ENCODE assay signal across 8 mouse cellular contexts in genomic region chr9:45739702-45740583, GRCm38 (mm10).
DNase-seq lines count a peak whose midpoint lies in the region; ATAC-seq and TF ChIP-seq lines count a peak whose summit lies in the region.

No protein-coding gene starts in this region.

- ATAC-seq in forebrain, embryonic 14.5 days: peak; percentile 63
- ATAC-seq in hindbrain, embryonic 16.5 days: peak; percentile 63
- ATAC-seq in midbrain, postnatal 0 days (ENCODE audit: low FRiP score): peak; percentile 59; the same call in 1 of the 2 replicates
- ATAC-seq in erythroid progenitor cell, adult 5-6 weeks (replicated peaks; ENCODE audit: low FRiP score, poor library complexity, severe bottlenecking): no peak

- H3K4me2 ChIP-seq in forebrain, embryonic 14.5 days (ENCODE audit: low read length): peak overlapping the region; percentile 14; the same call in 1 of the 2 replicates
- no peak overlapping the region; the same call in 1 of the 2 replicates for H3K4me2 ChIP-seq in hindbrain, embryonic 16.5 days (ENCODE audit: low read length)
- H3K4me2 ChIP-seq in midbrain, postnatal 0 days (ENCODE audit: low read depth, low read length, poor library complexity, severe bottlenecking): no peak overlapping the region

- H3K4me1 ChIP-seq in heart, embryonic 10.5 days: 0 out of 2 replicates have a peak, but pooled peaks cover 1% of the 10 kb centered on the region
- H3K4me1 ChIP-seq in forebrain, embryonic 14.5 days (ENCODE audit: control insufficient read depth, insufficient read depth, low read length): peaks cover 15% of the 10 kb centered on the region
- H3K4me1 ChIP-seq in hindbrain, embryonic 16.5 days (ENCODE audit: control insufficient read depth, insufficient read depth, low read depth, low read length): peaks cover 15% of the 10 kb centered on the region
- H3K4me1 ChIP-seq in midbrain, postnatal 0 days (ENCODE audit: insufficient read depth, low read length): peaks cover 7% of the 10 kb centered on the region; the same call in 1 of the 2 replicates

- DNase-seq in heart, adult 11 months: peak; percentile 94
- DNase-seq in heart, embryonic 10.5 days (ENCODE audit: low spot score): no peak
- DNase-seq in adipocyte (ENCODE audit: low spot score): peak; percentile 17
- peak; percentile 80 for DNase-seq in forebrain, embryonic 14.5 days (ENCODE audit: low spot score)
- peak; percentile 78 for DNase-seq in midbrain, postnatal 0 days (ENCODE audit: low spot score)
- DNase-seq in thymus, postnatal 25 days: no peak

- no peak overlapping the region for H3K4me3 ChIP-seq in heart, embryonic 10.5 days
- H3K4me3 ChIP-seq in forebrain, embryonic 14.5 days (ENCODE audit: low read depth, low read length): no peak overlapping the region
- H3K4me3 ChIP-seq in hindbrain, embryonic 16.5 days (ENCODE audit: low read length): no peak overlapping the region
- H3K4me3 ChIP-seq in midbrain, postnatal 0 days (ENCODE audit: low read depth, low read length): no peak overlapping the region

- 61% methylated on average over 17 of the region's 17 CpGs for WGBS in heart, embryonic 10.5 days
- WGBS in forebrain, embryonic 14.5 days: 57% methylated on average over 17 of the region's 17 CpGs
- WGBS in hindbrain, embryonic 16.5 days: 59% methylated on average over 17 of the region's 17 CpGs
- 51% methylated on average over 17 of the region's 17 CpGs for WGBS in midbrain, postnatal 0 days

- H3K27ac ChIP-seq in heart, embryonic 10.5 days: no peak overlapping the region
- H3K27ac ChIP-seq in forebrain, embryonic 14.5 days (ENCODE audit: low read depth, low read length): peak overlapping the region; percentile 67
- peak overlapping the region; percentile 72 for H3K27ac ChIP-seq in hindbrain, embryonic 16.5 days (ENCODE audit: low read depth, low read length)
- peak overlapping the region; percentile 68 for H3K27ac ChIP-seq in midbrain, postnatal 0 days (ENCODE audit: low read depth, low read length)

- TF ChIP-seq CTCF in midbrain, postnatal 0 days (IDR thresholded peaks at IDR 0.05): no peak

- H3K36me3 ChIP-seq in heart, embryonic 10.5 days: no peaks in the 10 kb centered on the region
- peaks cover 13% of the 10 kb centered on the region; the same call in 1 of the 2 replicates for H3K36me3 ChIP-seq in forebrain, embryonic 14.5 days (ENCODE audit: control insufficient read depth, insufficient read depth, low read length)
- H3K36me3 ChIP-seq in hindbrain, embryonic 16.5 days (ENCODE audit: control insufficient read depth, insufficient read depth, low read length): no peaks in the 10 kb centered on the region; the same call in 1 of the 2 replicates
- H3K36me3 ChIP-seq in midbrain, postnatal 0 days (ENCODE audit: insufficient read depth, low read length): peaks cover 18% of the 10 kb centered on the region

- H3K27me3 ChIP-seq in heart, embryonic 10.5 days (ENCODE audit: insufficient read depth, poor library complexity, severe bottlenecking): peaks cover 33% of the 10 kb centered on the region
- no peaks in the 10 kb centered on the region for H3K27me3 ChIP-seq in forebrain, embryonic 14.5 days (replicated peaks; ENCODE audit: control insufficient read depth, insufficient read depth, low read length)
- no peaks in the 10 kb centered on the region for H3K27me3 ChIP-seq in hindbrain, embryonic 16.5 days (replicated peaks; ENCODE audit: control insufficient read depth, insufficient read depth, low read length)
- no peaks in the 10 kb centered on the region for H3K27me3 ChIP-seq in midbrain, postnatal 0 days (ENCODE audit: insufficient read depth, low read length)

- H3K9ac ChIP-seq in forebrain, embryonic 14.5 days (ENCODE audit: low read length): no peak overlapping the region
- no peak overlapping the region for H3K9ac ChIP-seq in hindbrain, embryonic 16.5 days (ENCODE audit: low read depth, low read length)
- no peak overlapping the region for H3K9ac ChIP-seq in midbrain, postnatal 0 days (replicated peaks; ENCODE audit: low read length, poor library complexity, severe bottlenecking)

- H3K9me3 ChIP-seq in heart, embryonic 10.5 days: no peaks in the 10 kb centered on the region
- no peaks in the 10 kb centered on the region for H3K9me3 ChIP-seq in forebrain, embryonic 14.5 days (replicated peaks; ENCODE audit: control insufficient read depth, low read length)
- H3K9me3 ChIP-seq in hindbrain, embryonic 16.5 days (ENCODE audit: control insufficient read depth, low read length): no peaks in the 10 kb centered on the region
- H3K9me3 ChIP-seq in midbrain, postnatal 0 days (ENCODE audit: low read length): no peaks in the 10 kb centered on the region

Comparison
In these comparisons a context has a peak if more than half of its experiments do, and no peak if none do; other contexts are left out.
1. DNase-seq: peak in heart, adult 11 months (single experiment), adipocyte (single experiment), forebrain, embryonic 14.5 days (single experiment) and midbrain, postnatal 0 days (single experiment); none in heart, embryonic 10.5 days (single experiment) and thymus, postnatal 25 days (single experiment).